Mouse (Mus musculus): ENCODE measurements around the gene Mob4.
A peak's percentile ranks its signal among the peaks of the same experiment; 100 is the strongest.

DNA sequence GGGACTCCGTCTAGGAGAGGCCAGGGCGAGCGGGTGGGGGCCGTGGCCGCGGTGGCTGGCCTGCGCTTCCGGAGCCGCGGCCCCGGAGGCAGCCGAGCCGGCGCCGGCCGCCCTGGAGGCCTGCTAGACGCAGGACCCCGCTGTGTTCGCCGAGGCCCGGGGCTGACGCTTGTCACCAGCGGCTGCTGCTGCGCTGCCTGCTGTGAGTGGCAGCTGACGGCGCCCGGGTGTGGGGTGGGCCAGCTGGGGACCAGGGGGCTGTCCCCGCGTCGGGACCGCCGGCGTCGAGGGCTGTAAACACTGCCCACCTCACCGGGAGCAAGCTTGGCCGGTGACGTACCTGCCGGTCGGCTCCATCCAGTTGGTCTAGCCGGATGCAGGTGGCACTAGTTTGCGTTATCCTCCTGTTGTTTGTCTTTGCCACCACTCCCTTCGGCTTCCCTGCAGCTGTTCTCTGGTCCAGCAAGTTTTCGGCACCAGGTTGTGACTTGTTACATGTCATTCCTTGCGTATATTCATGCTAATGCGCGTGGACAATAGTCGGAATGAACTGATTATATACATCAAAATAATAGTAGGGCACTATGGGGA, 488 bp downstream of the Mob4 start:
- TF ChIP-seq CTCF (IDR thresholded peaks at IDR 0.05; ENCODE audit: control insufficient read depth, insufficient read depth, insufficient read length) (no peak), USF1 (IDR thresholded peaks at IDR 0.05; ENCODE audit: low read depth) (no peak), MAX (IDR thresholded peaks at IDR 0.05) (no peak), CEBPB (IDR thresholded peaks at IDR 0.05; ENCODE audit: low read depth) (no peak), FOSL1 (IDR thresholded peaks at IDR 0.05; ENCODE audit: insufficient read depth, low read length, poor library complexity, severe bottlenecking) (no peak), MYOD1 (IDR thresholded peaks at IDR 0.05; ENCODE audit: control insufficient read depth, insufficient read length, low read depth) (peak; percentile 58)
